Mouse (Mus musculus): ENCODE results near the gene Snx10. TPM values are rescaled to one million over a fixed set of nuclear protein-coding genes. Genes with fewer than 3 reads are reported as not detected.
A peak's percentile ranks its signal among the peaks of the same experiment; 100 is the strongest.

The Snx10 gene
- polyA plus RNA-seq, 1 experiment from 2014 or later: 55.2 TPM

GRCm38 (mm10) chr6:51566771-51567680, 43.3 kb downstream of the Snx10 start:
- 67% methylated on average over 14 of the region's 14 CpGs for WGBS
- Histone ChIP-seq H3K9me3 (ENCODE audit: control insufficient read depth, low read length) (no peaks in the 10 kb centered on the region), H3K4me2 (ENCODE audit: low read length) (no peak overlapping the region), H3K36me3 (ENCODE audit: control insufficient read depth, insufficient read depth, low read length) (no peaks in the 10 kb centered on the region), H3K4me1 (ENCODE audit: control insufficient read depth, insufficient read depth, low read length) (peaks cover 5% of the 10 kb centered on the region; the same call in 1 of the 2 replicates), H3K9ac (replicated peaks; ENCODE audit: low read length) (no peak overlapping the region), H3K27ac (replicated peaks; ENCODE audit: low read depth, low read length) (peak overlapping the region; percentile 49; the same call in 1 of the 2 replicates), H3K4me3 (replicated peaks; ENCODE audit: low read depth, low read length) (no peak overlapping the region), H3K27me3 (ENCODE audit: control insufficient read depth, insufficient read depth, low read length) (no peaks in the 10 kb centered on the region)
- peak; percentile 64 for DNase-seq
- ATAC-seq (ENCODE audit: low FRiP score, low TSS enrichment): no peak

- H3K27ac ChIP-seq (replicated peaks; ENCODE audit: low read depth, low read length): no peak overlapping the region
- H3K4me2 ChIP-seq (ENCODE audit: low read length): no peak overlapping the region
- peaks cover 5% of the 10 kb centered on the region; the same call in 1 of the 2 replicates for H3K4me1 ChIP-seq (ENCODE audit: control insufficient read depth, insufficient read depth, low read length)
- DNase-seq (no peak), ATAC-seq (ENCODE audit: low FRiP score, low TSS enrichment) (no peak)
- no peaks in the 10 kb centered on the region for H3K27me3 ChIP-seq (ENCODE audit: control insufficient read depth, insufficient read depth, low read length)
- no peaks in the 10 kb centered on the region for H3K9me3 ChIP-seq (ENCODE audit: control insufficient read depth, low read length)
- no peak overlapping the region for H3K9ac ChIP-seq (replicated peaks; ENCODE audit: low read length)
- no peak overlapping the region for H3K4me3 ChIP-seq (replicated peaks; ENCODE audit: low read depth, low read length)
- WGBS: 74% methylated on average over 8 of the region's 8 CpGs
- H3K36me3 ChIP-seq (ENCODE audit: control insufficient read depth, insufficient read depth, low read length): no peaks in the 10 kb centered on the region
These were observed 45.4 kb downstream of the Snx10 start for GRCm38 (mm10) chr6:51569086-51569485.

- WGBS: 93% methylated on average over 4 of the region's 4 CpGs
- Histone ChIP-seq H3K4me2 (ENCODE audit: low read length) (no peak overlapping the region), H3K4me1 (ENCODE audit: control insufficient read depth, insufficient read depth, low read length) (no peaks in the 10 kb centered on the region), H3K27ac (replicated peaks; ENCODE audit: low read depth, low read length) (no peak overlapping the region), H3K27me3 (ENCODE audit: control insufficient read depth, insufficient read depth, low read length) (no peaks in the 10 kb centered on the region), H3K4me3 (replicated peaks; ENCODE audit: low read depth, low read length) (no peak overlapping the region), H3K36me3 (ENCODE audit: control insufficient read depth, insufficient read depth, low read length) (0 out of 2 replicates have a peak, but pooled peaks cover 6% of the 10 kb centered on the region), H3K9me3 (ENCODE audit: control insufficient read depth, low read length) (no peaks in the 10 kb centered on the region), H3K9ac (replicated peaks; ENCODE audit: low read length) (no peak overlapping the region)
- DNase-seq (no peak), ATAC-seq (ENCODE audit: low FRiP score, low TSS enrichment) (no peak)
These were observed 49.4 kb downstream of the Snx10 start for GRCm38 (mm10) chr6:51573136-51573535.

- ATAC-seq (ENCODE audit: low FRiP score, low TSS enrichment): no peak
These were observed 50.4 kb downstream of the Snx10 start for GRCm38 (mm10) chr6:51574132-51574531.

GRCm38 (mm10) chr6:51578415-51578814, 54.7 kb downstream of the Snx10 start:
- Histone ChIP-seq H3K27ac (replicated peaks; ENCODE audit: low read depth, low read length) (no peak overlapping the region), H3K4me2 (ENCODE audit: low read length) (no peak overlapping the region), H3K36me3 (ENCODE audit: control insufficient read depth, insufficient read depth, low read length) (0 out of 2 replicates have a peak, but pooled peaks cover 6% of the 10 kb centered on the region), H3K4me3 (replicated peaks; ENCODE audit: low read depth, low read length) (no peak overlapping the region), H3K4me1 (ENCODE audit: control insufficient read depth, insufficient read depth, low read length) (0 out of 2 replicates have a peak, but pooled peaks cover 5% of the 10 kb centered on the region), H3K27me3 (ENCODE audit: control insufficient read depth, insufficient read depth, low read length) (no peaks in the 10 kb centered on the region), H3K9me3 (ENCODE audit: control insufficient read depth, low read length) (no peaks in the 10 kb centered on the region), H3K9ac (replicated peaks; ENCODE audit: low read length) (no peak overlapping the region)
- ATAC-seq (ENCODE audit: low FRiP score, low TSS enrichment) (no peak), DNase-seq (no peak)
- WGBS: 85% methylated on average over 4 of the region's 4 CpGs

More at GRCm38 (mm10) chr6:51574132-51574531, 50.4 kb downstream of the Snx10 start:
- no peak for DNase-seq
- no peaks in the 10 kb centered on the region for H3K4me1 ChIP-seq (ENCODE audit: control insufficient read depth, insufficient read depth, low read length)
- no peak overlapping the region for H3K9ac ChIP-seq (replicated peaks; ENCODE audit: low read length)
- no peak overlapping the region for H3K4me2 ChIP-seq (ENCODE audit: low read length)
- H3K27me3 ChIP-seq (ENCODE audit: control insufficient read depth, insufficient read depth, low read length): no peaks in the 10 kb centered on the region
- H3K9me3 ChIP-seq (ENCODE audit: control insufficient read depth, low read length): no peaks in the 10 kb centered on the region
- H3K27ac ChIP-seq (replicated peaks; ENCODE audit: low read depth, low read length): no peak overlapping the region
- H3K36me3 ChIP-seq (ENCODE audit: control insufficient read depth, insufficient read depth, low read length): 0 out of 2 replicates have a peak, but pooled peaks cover 6% of the 10 kb centered on the region
- no peak overlapping the region for H3K4me3 ChIP-seq (replicated peaks; ENCODE audit: low read depth, low read length)
- 94% methylated on average over 13 of the region's 13 CpGs for WGBS

GRCm38 (mm10) chr6:51580040-51580680, 56.5 kb downstream of the Snx10 start:
- 0 out of 2 replicates have a peak, but pooled peaks cover 5% of the 10 kb centered on the region for H3K4me1 ChIP-seq (ENCODE audit: control insufficient read depth, insufficient read depth, low read length)
- H3K27ac ChIP-seq (replicated peaks; ENCODE audit: low read depth, low read length): no peak overlapping the region
- WGBS: 31% methylated on average over 18 of the region's 18 CpGs
- H3K36me3 ChIP-seq (ENCODE audit: control insufficient read depth, insufficient read depth, low read length): peaks cover 9% of the 10 kb centered on the region; the same call in 1 of the 2 replicates
- no peak overlapping the region for H3K9ac ChIP-seq (replicated peaks; ENCODE audit: low read length)
- no peak overlapping the region for H3K4me2 ChIP-seq (ENCODE audit: low read length)
- no peak overlapping the region for H3K4me3 ChIP-seq (replicated peaks; ENCODE audit: low read depth, low read length)
- H3K9me3 ChIP-seq (ENCODE audit: control insufficient read depth, low read length): no peaks in the 10 kb centered on the region
- ATAC-seq (ENCODE audit: low FRiP score, low TSS enrichment): peak; percentile 92
- no peaks in the 10 kb centered on the region for H3K27me3 ChIP-seq (ENCODE audit: control insufficient read depth, insufficient read depth, low read length)
- peak; percentile 96 for DNase-seq

- 0 out of 2 replicates have a peak, but pooled peaks cover 5% of the 10 kb centered on the region for H3K4me1 ChIP-seq (ENCODE audit: control insufficient read depth, insufficient read depth, low read length)
- DNase-seq: peak; percentile 53
- ATAC-seq (ENCODE audit: low FRiP score, low TSS enrichment): 0 out of 2 replicates have a peak, but pooled peaks have one; percentile 15
- H3K4me2 ChIP-seq (ENCODE audit: low read length): no peak overlapping the region
- no peak overlapping the region for H3K9ac ChIP-seq (replicated peaks; ENCODE audit: low read length)
- peaks cover 9% of the 10 kb centered on the region; the same call in 1 of the 2 replicates for H3K36me3 ChIP-seq (ENCODE audit: control insufficient read depth, insufficient read depth, low read length)
- H3K9me3 ChIP-seq (ENCODE audit: control insufficient read depth, low read length): no peaks in the 10 kb centered on the region
- H3K27me3 ChIP-seq (ENCODE audit: control insufficient read depth, insufficient read depth, low read length): no peaks in the 10 kb centered on the region
- H3K27ac ChIP-seq (replicated peaks; ENCODE audit: low read depth, low read length): peak overlapping the region; percentile 42; the same call in 1 of the 2 replicates
- 32% methylated on average over 9 of the region's 9 CpGs for WGBS
- no peak overlapping the region for H3K4me3 ChIP-seq (replicated peaks; ENCODE audit: low read depth, low read length)
These were observed 57.7 kb downstream of the Snx10 start for GRCm38 (mm10) chr6:51581418-51581817.

GRCm38 (mm10) chr6:51582051-51582450, 58.4 kb downstream of the Snx10 start:
- H3K27ac ChIP-seq (replicated peaks; ENCODE audit: low read depth, low read length): no peak overlapping the region
- H3K27me3 ChIP-seq (ENCODE audit: control insufficient read depth, insufficient read depth, low read length): no peaks in the 10 kb centered on the region
- no peaks in the 10 kb centered on the region for H3K9me3 ChIP-seq (ENCODE audit: control insufficient read depth, low read length)
- H3K36me3 ChIP-seq (ENCODE audit: control insufficient read depth, insufficient read depth, low read length): peaks cover 6% of the 10 kb centered on the region; the same call in 1 of the 2 replicates
- H3K4me2 ChIP-seq (ENCODE audit: low read length): no peak overlapping the region
- ATAC-seq (ENCODE audit: low FRiP score, low TSS enrichment): no peak
- H3K4me3 ChIP-seq (replicated peaks; ENCODE audit: low read depth, low read length): no peak overlapping the region
- 0 out of 2 replicates have a peak, but pooled peaks cover 7% of the 10 kb centered on the region for H3K4me1 ChIP-seq (ENCODE audit: control insufficient read depth, insufficient read depth, low read length)
- no peak for DNase-seq
- no peak overlapping the region for H3K9ac ChIP-seq (replicated peaks; ENCODE audit: low read length)
- 74% methylated on average over 9 of the region's 9 CpGs for WGBS
